Mouse (Mus musculus): ENCODE data around the gene Maml2. TPM values are rescaled to one million over a fixed set of nuclear protein-coding genes. Genes with fewer than 3 reads are reported as not detected.

Maml2 gene
- total and polyA plus RNA-seq, 2 experiments from 2014 or later: 11.4 to 11.6 TPM

DNA sequence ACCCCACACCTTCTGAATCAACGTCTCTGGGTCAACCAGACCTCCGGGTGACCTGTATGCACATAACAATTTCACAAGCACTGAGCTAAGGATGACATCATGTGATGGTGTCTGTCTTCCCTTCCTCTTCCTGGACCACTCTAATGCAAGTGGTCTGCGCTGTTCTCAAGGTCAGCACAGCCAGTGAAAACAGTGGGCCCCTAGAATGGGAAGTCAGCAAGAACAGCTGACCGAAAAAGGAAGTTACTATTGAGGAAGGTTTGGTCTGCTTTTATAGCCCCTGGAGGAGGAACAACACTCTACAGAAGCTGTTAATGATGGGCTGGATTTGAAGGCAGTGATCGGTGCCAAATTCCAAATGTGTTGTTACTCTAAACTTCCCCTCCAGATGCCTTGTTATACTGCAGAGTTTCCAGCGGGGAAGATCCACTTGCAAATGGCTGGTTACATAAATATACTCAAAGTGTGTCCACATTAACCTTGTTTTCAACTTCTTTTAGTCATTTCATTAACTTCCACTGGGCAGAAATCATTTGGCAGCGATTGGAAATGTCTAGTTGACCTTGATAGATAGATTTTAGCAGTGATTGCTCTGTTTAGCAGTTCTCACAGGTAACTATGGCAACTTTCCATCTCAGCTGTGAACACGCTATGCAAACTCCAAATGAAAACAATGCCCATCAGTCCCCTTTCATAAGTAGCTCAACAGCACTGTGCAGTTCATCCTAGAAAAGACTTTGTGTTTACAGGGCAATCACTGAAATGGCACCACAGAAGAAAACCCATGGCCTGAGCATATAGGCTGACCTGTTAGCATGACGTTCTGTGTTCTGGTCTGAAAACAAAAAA lies 289.6 kb downstream of the Maml2 start:
- WGBS: 49% methylated on average over 9 of the region's 9 CpGs

DNA sequence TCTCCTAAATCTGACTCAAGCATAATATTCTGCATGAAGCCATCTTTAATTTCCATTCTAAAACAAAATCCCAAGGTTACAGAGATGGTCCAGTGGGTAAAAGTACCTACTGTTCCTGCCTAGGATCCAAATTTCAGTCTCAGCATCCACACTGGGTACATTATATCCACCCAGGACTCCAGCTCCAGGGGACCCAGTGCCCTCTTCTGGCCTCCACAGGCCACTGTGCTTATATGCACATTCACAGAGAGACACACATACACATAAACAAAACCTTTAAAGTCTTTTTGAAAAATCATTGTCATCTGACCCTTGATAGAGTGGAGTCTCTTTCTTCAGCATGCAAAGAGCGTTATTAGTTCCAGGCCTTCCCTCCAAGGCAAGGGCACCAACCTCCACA lies 291.0 kb downstream of the Maml2 start:
- Histone ChIP-seq H3K4me2 (ENCODE audit: low read depth, low read length) (no peak overlapping the region), H3K27me3 (ENCODE audit: insufficient read depth, low read length) (no peaks in the 10 kb centered on the region), H3K4me3 (ENCODE audit: low read length) (no peak overlapping the region), H3K27ac (no peak overlapping the region), H3K9me3 (ENCODE audit: low read length) (no peaks in the 10 kb centered on the region), H3K4me1 (ENCODE audit: insufficient read depth, low read length) (no peaks in the 10 kb centered on the region), H3K36me3 (ENCODE audit: insufficient read depth, low read length) (no peaks in the 10 kb centered on the region), H3K9ac (replicated peaks; ENCODE audit: low read length) (no peak overlapping the region)
- TF ChIP-seq CTCF (IDR thresholded peaks at IDR 0.05; ENCODE audit: low read depth): peak; percentile 18; the same call in 1 of the 2 replicates
- ATAC-seq (no peak), DNase-seq (ENCODE audit: low spot score) (no peak)
- WGBS: 97% methylated on average over 1 of the region's 1 CpGs

More for the DNA sequence above, 289.6 kb downstream of the Maml2 start:
- Histone ChIP-seq H3K4me1 (ENCODE audit: insufficient read depth, low read length) (peaks cover 5% of the 10 kb centered on the region; the same call in 1 of the 2 replicates), H3K4me2 (ENCODE audit: low read depth, low read length) (no peak overlapping the region), H3K27me3 (ENCODE audit: insufficient read depth, low read length) (no peaks in the 10 kb centered on the region), H3K36me3 (ENCODE audit: insufficient read depth, low read length) (no peaks in the 10 kb centered on the region), H3K27ac (peak overlapping the region; percentile 34; the same call in 1 of the 2 replicates), H3K9ac (replicated peaks; ENCODE audit: low read length) (no peak overlapping the region), H3K9me3 (ENCODE audit: low read length) (no peaks in the 10 kb centered on the region), H3K4me3 (ENCODE audit: low read length) (no peak overlapping the region)
- ATAC-seq (peak; percentile 27; the same call in 1 of the 2 replicates), DNase-seq (ENCODE audit: low spot score) (no peak)
- no peak for TF ChIP-seq CTCF (IDR thresholded peaks at IDR 0.05; ENCODE audit: low read depth)

DNA sequence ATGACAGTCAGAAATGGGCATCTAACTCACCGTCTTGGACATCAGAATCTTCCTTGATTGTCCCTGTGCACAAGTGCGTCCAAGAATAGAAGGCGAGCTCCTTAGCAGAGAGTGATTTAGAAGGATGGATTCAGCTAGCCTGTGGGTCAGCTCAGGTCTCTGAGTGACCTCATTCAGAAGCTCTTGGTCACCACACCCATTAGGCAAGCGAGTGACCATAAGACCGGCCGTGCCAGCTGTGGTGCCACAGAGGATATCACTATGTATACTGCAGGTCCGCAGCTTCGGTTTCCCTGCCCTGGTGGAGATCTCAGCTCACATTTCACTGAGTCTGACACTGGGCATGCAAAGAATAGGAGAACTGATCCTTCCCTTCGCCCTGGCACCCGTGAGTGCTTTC lies 294.9 kb downstream of the Maml2 start:
- TF ChIP-seq CTCF (IDR thresholded peaks at IDR 0.05; ENCODE audit: low read depth): no peak
- DNase-seq (ENCODE audit: low spot score): no peak
- H3K4me2 ChIP-seq (ENCODE audit: low read depth, low read length): no peak overlapping the region
- H3K27ac ChIP-seq: no peak overlapping the region
- no peaks in the 10 kb centered on the region for H3K4me1 ChIP-seq (ENCODE audit: insufficient read depth, low read length)
- ATAC-seq: no peak
- no peaks in the 10 kb centered on the region for H3K9me3 ChIP-seq (ENCODE audit: low read length)
- no peaks in the 10 kb centered on the region for H3K27me3 ChIP-seq (ENCODE audit: insufficient read depth, low read length)
- H3K36me3 ChIP-seq (ENCODE audit: insufficient read depth, low read length): no peaks in the 10 kb centered on the region
- H3K4me3 ChIP-seq (ENCODE audit: low read length): no peak overlapping the region
- 81% methylated on average over 10 of the region's 10 CpGs for WGBS
- no peak overlapping the region for H3K9ac ChIP-seq (replicated peaks; ENCODE audit: low read length)

DNA sequence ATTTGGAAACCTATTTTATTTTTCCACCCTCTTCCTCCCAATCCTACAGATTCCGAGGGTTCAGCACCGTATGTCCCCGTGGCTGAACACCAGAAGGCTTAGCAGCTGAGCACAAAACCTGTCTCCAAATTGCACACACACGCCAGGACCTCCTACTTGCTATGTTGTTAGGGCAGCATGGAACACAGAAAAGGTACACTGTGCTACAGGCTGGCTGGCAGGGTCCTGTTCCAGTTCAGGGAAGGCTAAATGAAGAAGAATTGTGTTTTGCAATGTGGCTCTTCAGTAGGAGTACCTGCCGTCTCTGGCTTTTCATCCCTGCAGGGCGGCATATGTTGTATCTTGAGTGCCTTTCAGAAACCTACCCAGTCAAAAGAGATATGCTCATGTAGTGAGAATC lies 300.0 kb downstream of the Maml2 start:
- H3K27ac ChIP-seq: no peak overlapping the region
- no peaks in the 10 kb centered on the region for H3K9me3 ChIP-seq (ENCODE audit: low read length)
- no peak overlapping the region for H3K4me3 ChIP-seq (ENCODE audit: low read length)
- H3K4me2 ChIP-seq (ENCODE audit: low read depth, low read length): no peak overlapping the region
- H3K27me3 ChIP-seq (ENCODE audit: insufficient read depth, low read length): no peaks in the 10 kb centered on the region
- no peak for TF ChIP-seq CTCF (IDR thresholded peaks at IDR 0.05; ENCODE audit: low read depth)
- no peaks in the 10 kb centered on the region for H3K36me3 ChIP-seq (ENCODE audit: insufficient read depth, low read length)
- DNase-seq (ENCODE audit: low spot score) (no peak), ATAC-seq (no peak)
- no peaks in the 10 kb centered on the region for H3K4me1 ChIP-seq (ENCODE audit: insufficient read depth, low read length)
- no peak overlapping the region for H3K9ac ChIP-seq (replicated peaks; ENCODE audit: low read length)
- WGBS: 69% methylated on average over 6 of the region's 6 CpGs

DNA sequence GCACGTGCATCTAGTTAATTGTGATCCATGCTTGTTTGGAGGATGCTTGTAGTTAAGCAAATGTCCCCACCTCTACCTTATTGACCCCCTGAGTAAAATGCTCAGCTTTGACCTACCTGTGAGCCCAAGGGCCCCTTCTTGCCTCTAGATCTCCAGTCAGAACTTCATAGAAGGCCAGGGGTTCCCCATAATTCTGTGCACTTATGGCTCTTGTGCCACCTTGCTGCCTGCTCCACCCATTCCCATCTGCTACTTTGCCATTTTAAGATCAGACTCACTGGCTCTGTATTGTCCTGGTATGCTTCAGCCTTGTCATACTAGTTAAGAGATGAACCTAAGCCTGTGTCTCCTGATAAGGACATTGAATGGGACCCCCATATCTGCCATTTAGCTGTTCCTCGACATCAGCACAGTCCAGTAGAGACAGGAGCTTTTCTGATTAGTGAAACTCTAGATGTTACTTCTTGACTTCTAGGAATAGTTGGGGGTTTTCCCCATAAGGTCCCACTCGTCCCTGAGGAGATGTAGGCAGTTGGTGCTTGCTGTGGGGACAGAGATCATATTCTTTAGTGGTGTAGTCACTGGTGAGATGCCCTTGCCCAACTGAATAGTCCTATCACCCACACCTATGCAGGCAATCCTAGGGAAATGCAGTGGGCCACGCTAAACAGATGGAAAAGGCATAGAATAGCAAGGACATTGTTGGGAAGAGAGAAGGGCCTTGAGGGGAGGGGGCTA lies 301.0 kb downstream of the Maml2 start:
- H3K27ac ChIP-seq: no peak overlapping the region
- TF ChIP-seq CTCF (IDR thresholded peaks at IDR 0.05; ENCODE audit: low read depth): no peak
- DNase-seq (ENCODE audit: low spot score): no peak
- H3K36me3 ChIP-seq (ENCODE audit: insufficient read depth, low read length): no peaks in the 10 kb centered on the region
- no peak overlapping the region for H3K4me3 ChIP-seq (ENCODE audit: low read length)
- no peaks in the 10 kb centered on the region for H3K27me3 ChIP-seq (ENCODE audit: insufficient read depth, low read length)
- no peak for ATAC-seq
- no peaks in the 10 kb centered on the region for H3K9me3 ChIP-seq (ENCODE audit: low read length)
- WGBS: 77% methylated on average over 4 of the region's 4 CpGs
- H3K4me1 ChIP-seq (ENCODE audit: insufficient read depth, low read length): no peaks in the 10 kb centered on the region
- H3K4me2 ChIP-seq (ENCODE audit: low read depth, low read length): no peak overlapping the region
- H3K9ac ChIP-seq (replicated peaks; ENCODE audit: low read length): no peak overlapping the region

DNA sequence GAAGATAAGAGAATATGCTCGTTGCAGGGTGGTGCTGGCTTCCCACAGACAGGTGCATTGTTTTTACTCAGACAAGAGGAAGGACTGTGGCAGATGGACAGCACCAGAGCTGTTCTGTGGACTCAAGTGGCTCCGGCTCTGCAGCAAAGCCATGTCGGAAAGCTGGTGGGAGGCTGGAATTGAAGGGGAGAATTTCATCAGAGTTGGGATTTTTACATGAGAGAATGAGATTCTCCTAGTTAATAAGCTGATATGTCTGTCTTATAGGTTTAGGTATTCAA lies 301.5 kb downstream of the Maml2 start:
- no peaks in the 10 kb centered on the region for H3K9me3 ChIP-seq (ENCODE audit: low read length)
- no peak for DNase-seq (ENCODE audit: low spot score)
- 72% methylated on average over 3 of the region's 3 CpGs for WGBS

DNA sequence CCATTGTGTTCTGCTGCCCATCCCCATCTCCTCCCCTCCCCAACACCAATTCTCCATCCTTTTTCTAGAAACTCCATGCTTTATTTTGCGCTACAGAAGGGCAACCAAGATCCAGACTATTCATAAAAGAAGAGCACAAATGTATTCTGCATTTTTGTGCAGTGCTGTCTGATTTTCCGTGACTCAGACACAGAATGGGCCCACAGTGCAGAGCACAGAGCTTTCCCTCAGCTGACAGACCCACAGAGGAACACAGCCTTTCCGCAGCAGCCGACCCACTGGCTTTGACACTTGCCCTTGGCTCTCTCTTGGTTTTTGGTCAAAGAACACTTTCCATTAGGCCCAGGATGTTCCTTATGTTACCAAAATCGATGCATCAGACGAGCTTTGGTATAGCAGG lies 302.0 kb downstream of the Maml2 start:
- no peak overlapping the region for H3K27ac ChIP-seq
- H3K4me1 ChIP-seq (ENCODE audit: insufficient read depth, low read length): no peaks in the 10 kb centered on the region
- H3K4me3 ChIP-seq (ENCODE audit: low read length): no peak overlapping the region
- H3K36me3 ChIP-seq (ENCODE audit: insufficient read depth, low read length): no peaks in the 10 kb centered on the region
- no peaks in the 10 kb centered on the region for H3K27me3 ChIP-seq (ENCODE audit: insufficient read depth, low read length)
- no peak for TF ChIP-seq CTCF (IDR thresholded peaks at IDR 0.05; ENCODE audit: low read depth)
- 89% methylated on average over 6 of the region's 6 CpGs for WGBS
- H3K9me3 ChIP-seq (ENCODE audit: low read length): no peaks in the 10 kb centered on the region
- no peak overlapping the region for H3K4me2 ChIP-seq (ENCODE audit: low read depth, low read length)
- DNase-seq (ENCODE audit: low spot score) (no peak), ATAC-seq (no peak)
- no peak overlapping the region for H3K9ac ChIP-seq (replicated peaks; ENCODE audit: low read length)

More for the DNA sequence above, 301.5 kb downstream of the Maml2 start:
- H3K4me1 ChIP-seq (ENCODE audit: insufficient read depth, low read length): no peaks in the 10 kb centered on the region
- no peak for TF ChIP-seq CTCF (IDR thresholded peaks at IDR 0.05; ENCODE audit: low read depth)
- H3K27me3 ChIP-seq (ENCODE audit: insufficient read depth, low read length): no peaks in the 10 kb centered on the region
- H3K27ac ChIP-seq: no peak overlapping the region
- H3K4me2 ChIP-seq (ENCODE audit: low read depth, low read length): no peak overlapping the region
- no peak for ATAC-seq
- no peaks in the 10 kb centered on the region for H3K36me3 ChIP-seq (ENCODE audit: insufficient read depth, low read length)
- no peak overlapping the region for H3K9ac ChIP-seq (replicated peaks; ENCODE audit: low read length)
- no peak overlapping the region for H3K4me3 ChIP-seq (ENCODE audit: low read length)

All from hindbrain, postnatal 0 days (tissue).